Mouse (Mus musculus): ENCODE results near the gene Pard3b. TPM values are rescaled to one million over a fixed set of nuclear protein-coding genes. Genes with fewer than 3 reads are reported as not detected.

Pard3b gene
- polyA plus RNA-seq, 1 experiment from 2014 or later: 17.9 TPM

DNA sequence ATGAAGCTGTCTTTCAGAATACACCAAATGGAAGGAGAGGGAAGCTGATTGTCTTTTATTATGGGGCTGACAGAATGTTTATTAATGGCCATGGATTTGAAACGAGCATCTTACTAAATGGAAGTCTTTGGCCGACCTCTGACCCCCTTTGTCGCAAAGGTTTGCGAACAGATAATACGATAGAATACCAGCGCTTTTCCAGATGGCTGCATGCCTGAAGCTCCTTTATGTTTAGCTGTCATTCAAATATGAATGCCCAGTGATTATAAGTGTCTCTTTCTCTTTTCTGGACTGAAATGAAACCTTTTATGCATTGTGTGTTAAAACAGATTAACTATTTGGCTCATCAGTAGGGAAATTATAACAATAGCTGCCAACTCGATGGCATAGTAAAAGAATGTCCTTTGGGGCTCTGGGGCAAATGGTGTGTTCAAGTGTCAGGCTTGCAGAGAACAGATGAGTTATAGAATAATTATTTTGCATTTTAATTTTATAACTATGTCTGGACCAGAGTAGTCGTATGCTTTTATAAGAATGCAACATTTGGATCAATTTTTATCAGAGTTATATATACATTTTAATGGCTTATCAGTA is 46.7 kb downstream of the Pard3b start:
- H3K27ac ChIP-seq: no peak overlapping the region
- H3K4me3 ChIP-seq: no peak overlapping the region
- no peaks in the 10 kb centered on the region for H3K36me3 ChIP-seq
- H3K9me3 ChIP-seq: no peaks in the 10 kb centered on the region
- H3K4me1 ChIP-seq: no peaks in the 10 kb centered on the region
- H3K9ac ChIP-seq: no peak overlapping the region
- no peak for ATAC-seq (ENCODE audit: borderline replicate concordance, extremely low read depth, low FRiP score, low TSS enrichment)
- 51% methylated on average over 8 of the region's 8 CpGs for WGBS
- H3K27me3 ChIP-seq: no peaks in the 10 kb centered on the region
- H3K4me2 ChIP-seq: no peak overlapping the region

DNA sequence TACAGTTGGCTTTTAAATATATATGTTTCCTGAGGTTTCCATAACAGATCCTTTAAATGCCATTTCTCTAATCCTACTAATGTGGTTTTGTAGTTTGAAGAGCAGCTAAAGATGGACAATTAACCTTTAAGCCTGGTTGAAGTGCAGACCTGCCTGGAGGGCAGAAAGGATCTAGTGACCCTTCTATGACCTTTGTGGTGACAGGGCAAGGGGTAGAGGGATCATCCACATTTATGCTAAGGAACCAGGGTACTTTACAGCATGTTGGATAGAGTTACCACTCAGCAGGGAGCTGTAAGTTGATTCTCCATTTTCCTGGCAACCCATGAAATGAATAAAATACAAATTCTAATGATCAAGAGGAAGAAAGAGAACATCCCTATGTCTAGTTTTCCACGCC is 47.3 kb downstream of the Pard3b start:
- Histone ChIP-seq H3K4me1 (no peaks in the 10 kb centered on the region), H3K9me3 (no peaks in the 10 kb centered on the region), H3K36me3 (no peaks in the 10 kb centered on the region), H3K27me3 (no peaks in the 10 kb centered on the region), H3K4me2 (no peak overlapping the region), H3K9ac (no peak overlapping the region), H3K27ac (no peak overlapping the region), H3K4me3 (no peak overlapping the region)
- 94% methylated on average over 1 of the region's 1 CpGs for WGBS
- no peak for ATAC-seq (ENCODE audit: borderline replicate concordance, extremely low read depth, low FRiP score, low TSS enrichment)

DNA sequence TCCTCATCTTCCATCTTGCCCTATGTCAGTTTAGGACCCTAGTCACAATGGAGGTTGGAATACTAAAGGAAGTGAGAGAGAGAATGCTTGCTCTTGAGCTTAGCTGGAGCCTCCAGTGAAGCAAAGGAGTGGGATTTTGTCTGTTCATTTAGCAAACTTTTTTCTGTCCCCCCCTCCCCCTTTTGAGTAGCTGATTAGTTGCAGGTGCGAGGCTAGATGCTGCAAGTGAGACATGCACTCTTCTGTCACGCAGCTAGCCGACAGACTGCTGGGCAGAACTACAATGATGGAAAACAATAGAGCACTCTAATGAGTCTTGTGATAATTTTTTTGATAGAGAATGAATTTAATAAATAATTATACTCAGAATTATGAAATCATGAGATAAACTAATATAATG is 49.7 kb downstream of the Pard3b start:
- Histone ChIP-seq H3K4me3 (no peak overlapping the region), H3K36me3 (no peaks in the 10 kb centered on the region), H3K27me3 (no peaks in the 10 kb centered on the region), H3K9me3 (no peaks in the 10 kb centered on the region), H3K4me2 (no peak overlapping the region), H3K27ac (no peak overlapping the region), H3K9ac (no peak overlapping the region), H3K4me1 (no peaks in the 10 kb centered on the region)
- ATAC-seq (ENCODE audit: borderline replicate concordance, extremely low read depth, low FRiP score, low TSS enrichment): no peak
- 76% methylated on average over 3 of the region's 3 CpGs for WGBS

DNA sequence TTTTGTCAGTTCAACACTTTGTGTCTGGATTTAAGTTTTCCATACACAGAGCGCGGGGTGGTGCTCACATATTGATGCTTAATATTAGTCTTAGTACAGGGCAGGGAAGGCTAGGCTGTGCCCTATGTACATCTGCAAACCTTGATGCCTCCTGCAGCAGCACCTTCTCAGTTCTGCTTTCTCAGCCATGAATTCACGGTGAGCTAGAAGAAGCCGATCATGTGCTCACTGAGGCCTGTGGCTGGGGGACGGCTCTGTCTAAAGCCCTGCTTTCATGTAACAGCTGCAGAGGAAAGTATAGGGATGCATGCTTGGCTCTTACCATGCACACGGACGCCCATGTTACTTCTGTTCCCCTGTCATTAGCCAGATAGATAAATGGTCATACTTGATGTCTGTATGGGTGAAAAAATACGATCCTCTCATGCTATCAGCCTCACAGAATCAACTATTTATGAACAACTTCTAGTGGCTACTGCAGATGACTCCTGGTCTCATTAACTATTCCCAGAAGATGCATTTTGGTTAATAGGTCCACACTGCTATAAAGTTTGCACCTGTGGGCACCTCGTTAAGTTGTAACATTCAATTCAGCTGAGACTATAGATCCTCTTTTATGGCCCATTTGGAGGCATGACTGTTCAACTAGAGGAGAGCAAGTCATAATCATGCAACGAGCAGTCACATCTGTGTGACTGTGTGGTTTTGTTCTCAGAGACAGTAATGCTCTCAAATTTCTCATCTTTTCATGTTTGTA is 60.0 kb downstream of the Pard3b start:
- Histone ChIP-seq H3K27ac (no peak overlapping the region), H3K4me3 (no peak overlapping the region), H3K4me1 (no peaks in the 10 kb centered on the region), H3K9ac (no peak overlapping the region), H3K9me3 (no peaks in the 10 kb centered on the region), H3K27me3 (no peaks in the 10 kb centered on the region), H3K36me3 (no peaks in the 10 kb centered on the region), H3K4me2 (no peak overlapping the region)
- ATAC-seq (ENCODE audit: borderline replicate concordance, extremely low read depth, low FRiP score, low TSS enrichment): no peak
- 82% methylated on average over 10 of the region's 10 CpGs for WGBS

DNA sequence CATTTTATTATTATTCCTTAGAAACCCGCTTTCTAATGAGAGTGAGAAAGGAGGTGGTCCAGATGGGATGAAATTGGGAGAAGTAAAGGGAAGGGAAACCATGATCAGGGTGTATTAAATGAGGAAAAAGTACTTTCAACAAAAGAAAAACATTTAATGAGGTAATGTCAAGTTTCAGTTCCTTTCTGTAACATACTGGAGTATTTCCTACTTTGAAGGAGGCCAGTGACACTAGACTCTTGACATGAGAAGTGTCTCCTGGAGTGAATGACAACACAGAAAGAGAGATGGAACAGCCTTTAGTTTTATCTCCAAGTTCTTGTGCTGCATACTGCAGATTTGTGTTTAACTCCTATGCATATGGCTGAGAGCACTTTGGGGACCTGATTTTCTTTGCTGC is 71.2 kb downstream of the Pard3b start:
- Histone ChIP-seq H3K4me3 (no peak overlapping the region), H3K27me3 (no peaks in the 10 kb centered on the region), H3K9me3 (no peaks in the 10 kb centered on the region), H3K9ac (no peak overlapping the region), H3K27ac (no peak overlapping the region), H3K36me3 (no peaks in the 10 kb centered on the region), H3K4me1 (no peaks in the 10 kb centered on the region), H3K4me2 (no peak overlapping the region)
- ATAC-seq (ENCODE audit: borderline replicate concordance, extremely low read depth, low FRiP score, low TSS enrichment): no peak
- 73% methylated on average over 1 of the region's 1 CpGs for WGBS

DNA sequence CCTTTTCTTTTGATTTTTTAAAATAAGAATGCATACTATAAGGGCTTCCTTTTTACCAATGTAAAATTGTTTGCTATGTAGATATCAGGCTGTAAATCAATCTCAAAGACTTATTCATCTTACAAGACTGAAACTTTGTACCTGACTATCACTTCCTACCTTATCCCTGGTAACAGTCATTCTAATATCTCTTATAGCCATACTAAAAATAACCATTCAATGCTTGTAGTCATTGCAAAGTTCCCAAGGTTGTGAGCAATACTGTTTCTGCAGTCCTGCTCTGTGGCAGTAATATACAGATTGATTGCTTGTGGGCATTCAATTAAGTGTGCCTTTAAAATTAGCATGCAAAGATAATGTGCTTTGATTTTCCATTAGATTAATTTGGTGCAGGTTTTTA is 72.9 kb downstream of the Pard3b start:
- Histone ChIP-seq H3K36me3 (no peaks in the 10 kb centered on the region), H3K9me3 (no peaks in the 10 kb centered on the region), H3K27ac (no peak overlapping the region), H3K4me2 (no peak overlapping the region), H3K4me1 (no peaks in the 10 kb centered on the region), H3K9ac (no peak overlapping the region), H3K4me3 (no peak overlapping the region), H3K27me3 (no peaks in the 10 kb centered on the region)
- ATAC-seq (ENCODE audit: borderline replicate concordance, extremely low read depth, low FRiP score, low TSS enrichment): no peak

DNA sequence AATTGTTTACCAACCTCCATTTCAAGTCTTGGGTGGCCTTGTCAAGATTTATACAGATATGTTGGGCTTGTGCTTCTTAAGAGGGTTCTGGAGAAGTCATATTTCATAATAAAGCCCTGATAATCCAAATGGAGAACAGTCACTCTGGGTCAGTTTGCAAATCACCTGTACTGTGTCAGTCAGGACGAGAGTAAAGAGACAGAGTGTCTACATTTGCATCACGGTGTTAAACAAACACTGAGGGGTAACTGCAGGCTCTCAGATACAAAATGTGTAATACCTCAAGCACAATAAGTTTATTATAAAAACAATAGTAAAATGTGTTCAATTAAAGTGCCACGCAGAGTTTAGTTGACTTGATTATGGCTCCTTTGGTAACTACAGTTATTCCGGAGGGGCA is 91.0 kb downstream of the Pard3b start:
- no peaks in the 10 kb centered on the region for H3K9me3 ChIP-seq
- WGBS: 66% methylated on average over 4 of the region's 4 CpGs
- H3K27ac ChIP-seq: no peak overlapping the region
- no peak overlapping the region for H3K9ac ChIP-seq
- no peak for ATAC-seq (ENCODE audit: borderline replicate concordance, extremely low read depth, low FRiP score, low TSS enrichment)
- no peaks in the 10 kb centered on the region for H3K27me3 ChIP-seq
- H3K36me3 ChIP-seq: no peaks in the 10 kb centered on the region
- no peak overlapping the region for H3K4me2 ChIP-seq
- no peak overlapping the region for H3K4me3 ChIP-seq
- no peaks in the 10 kb centered on the region for H3K4me1 ChIP-seq

DNA sequence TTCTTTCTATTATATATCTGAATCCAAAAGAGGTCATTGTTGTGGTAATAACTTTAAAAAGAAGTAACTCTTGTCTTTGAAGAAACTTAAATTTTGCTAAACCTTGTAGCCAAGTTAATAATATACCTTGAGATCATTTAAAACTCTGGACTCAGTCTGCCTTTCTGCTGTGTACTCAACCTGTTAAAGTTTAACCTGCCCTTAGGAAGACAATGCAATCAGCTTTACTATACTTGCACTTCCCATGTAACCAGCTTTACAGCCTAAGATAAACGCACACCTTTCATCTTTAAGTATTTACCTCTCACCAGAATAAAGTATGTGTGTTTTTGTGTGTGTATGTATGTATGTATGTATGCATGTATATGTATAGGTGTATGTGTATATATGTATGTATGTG is 97.9 kb downstream of the Pard3b start:
- no peak overlapping the region for H3K4me2 ChIP-seq
- H3K27ac ChIP-seq: no peak overlapping the region
- no peaks in the 10 kb centered on the region for H3K4me1 ChIP-seq
- H3K9ac ChIP-seq: no peak overlapping the region
- no peaks in the 10 kb centered on the region for H3K9me3 ChIP-seq
- WGBS: 56% methylated on average over 1 of the region's 1 CpGs
- no peaks in the 10 kb centered on the region for H3K36me3 ChIP-seq
- no peak for ATAC-seq (ENCODE audit: borderline replicate concordance, extremely low read depth, low FRiP score, low TSS enrichment)
- H3K4me3 ChIP-seq: no peak overlapping the region
- H3K27me3 ChIP-seq: no peaks in the 10 kb centered on the region

DNA sequence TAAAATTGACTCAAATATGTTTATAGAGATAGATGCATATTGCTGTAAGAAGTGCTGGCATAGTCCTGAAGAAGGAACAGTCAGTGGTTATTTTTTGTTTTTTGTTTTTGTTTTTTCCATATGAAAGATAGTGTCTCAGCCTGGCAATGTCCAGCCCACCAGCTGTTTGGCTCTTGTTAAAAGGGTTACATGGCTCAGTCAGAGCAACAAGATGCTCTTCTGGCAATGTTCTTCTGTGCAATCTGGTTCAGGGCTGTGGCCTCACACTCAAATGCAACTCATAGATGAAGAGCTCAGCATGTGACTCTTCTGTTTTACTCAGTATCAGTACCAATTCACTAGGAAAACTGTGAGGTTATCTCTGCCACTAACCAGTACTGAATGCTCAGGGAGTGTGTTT is 104.2 kb downstream of the Pard3b start:
- 0 out of 2 replicates have a peak, but pooled peaks cover 2% of the 10 kb centered on the region for H3K4me1 ChIP-seq
- no peaks in the 10 kb centered on the region for H3K27me3 ChIP-seq
- ATAC-seq (ENCODE audit: borderline replicate concordance, extremely low read depth, low FRiP score, low TSS enrichment): no peak
- H3K9me3 ChIP-seq: no peaks in the 10 kb centered on the region
- H3K4me2 ChIP-seq: no peak overlapping the region
- no peak overlapping the region for H3K4me3 ChIP-seq
- H3K9ac ChIP-seq: no peak overlapping the region
- H3K36me3 ChIP-seq: no peaks in the 10 kb centered on the region
- no peak overlapping the region for H3K27ac ChIP-seq

DNA sequence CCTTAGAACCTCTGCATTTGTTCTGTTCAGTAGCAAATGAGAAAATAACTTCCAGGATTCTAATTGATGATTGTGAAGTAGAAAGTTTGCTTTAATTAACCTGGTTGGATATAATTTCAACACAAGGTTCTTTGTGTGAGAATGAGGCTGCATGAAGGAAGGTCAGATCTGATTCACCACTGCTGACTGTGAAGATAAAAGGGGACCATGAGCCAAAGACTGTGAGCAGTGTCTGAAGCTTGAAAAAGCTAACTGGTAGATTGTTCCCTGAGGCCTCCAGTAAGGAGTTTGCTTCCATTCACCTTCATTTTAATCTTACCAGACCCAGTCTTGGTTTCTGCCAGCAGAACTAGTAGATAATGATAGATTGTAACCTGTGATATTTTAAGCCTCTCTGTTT is 108.9 kb downstream of the Pard3b start:
- Histone ChIP-seq H3K27ac (no peak overlapping the region), H3K27me3 (no peaks in the 10 kb centered on the region), H3K4me1 (no peaks in the 10 kb centered on the region), H3K4me2 (no peak overlapping the region), H3K36me3 (no peaks in the 10 kb centered on the region), H3K4me3 (no peak overlapping the region), H3K9ac (no peak overlapping the region), H3K9me3 (no peaks in the 10 kb centered on the region)
- ATAC-seq (ENCODE audit: borderline replicate concordance, extremely low read depth, low FRiP score, low TSS enrichment): no peak

DNA sequence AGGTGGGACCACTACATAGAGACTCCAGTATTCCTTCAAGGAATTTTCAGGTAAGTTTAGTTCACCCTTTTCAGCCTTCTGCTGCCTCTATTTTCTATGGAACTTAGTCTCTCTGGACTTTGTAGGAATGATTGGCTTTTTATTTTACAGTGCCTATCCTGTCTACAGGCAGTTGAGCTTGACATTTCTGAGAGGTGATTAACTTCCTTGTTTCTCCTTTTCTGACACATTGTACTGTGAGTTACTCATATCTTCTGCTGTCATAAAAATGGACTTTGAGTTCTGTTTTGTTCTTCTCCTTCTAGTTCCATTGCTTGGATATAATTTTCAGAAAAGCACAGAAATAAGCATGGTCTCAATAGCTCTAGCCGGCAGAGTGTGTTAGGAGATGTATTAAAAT is 112.4 kb downstream of the Pard3b start:
- WGBS: 92% methylated on average over 1 of the region's 1 CpGs
- Histone ChIP-seq H3K36me3 (no peaks in the 10 kb centered on the region), H3K27ac (no peak overlapping the region), H3K4me1 (no peaks in the 10 kb centered on the region), H3K4me2 (no peak overlapping the region), H3K27me3 (no peaks in the 10 kb centered on the region), H3K9ac (no peak overlapping the region), H3K9me3 (no peaks in the 10 kb centered on the region), H3K4me3 (no peak overlapping the region)
- no peak for ATAC-seq (ENCODE audit: borderline replicate concordance, extremely low read depth, low FRiP score, low TSS enrichment)

DNA sequence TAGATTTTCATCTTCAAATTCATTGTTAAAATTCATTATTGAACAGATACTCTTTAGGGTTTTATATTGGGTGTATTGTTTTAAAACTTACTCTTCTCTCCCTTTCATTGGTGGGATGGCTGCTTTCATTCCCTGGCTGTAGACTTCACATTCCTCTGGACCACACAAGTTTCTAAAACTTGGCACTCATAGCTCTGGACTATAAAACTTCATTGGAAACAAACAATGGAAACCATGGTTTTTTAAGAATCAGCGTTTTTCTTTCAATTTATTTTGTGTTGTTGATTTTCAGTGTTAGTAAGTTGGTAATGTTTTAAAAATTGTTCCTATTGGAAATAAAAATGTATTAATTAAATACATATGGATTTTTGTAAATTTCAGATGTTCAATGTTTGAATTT is 118.1 kb downstream of the Pard3b start:
- Histone ChIP-seq H3K36me3 (no peaks in the 10 kb centered on the region), H3K9ac (no peak overlapping the region), H3K4me3 (no peak overlapping the region), H3K4me2 (no peak overlapping the region), H3K27me3 (no peaks in the 10 kb centered on the region), H3K27ac (no peak overlapping the region), H3K9me3 (no peaks in the 10 kb centered on the region), H3K4me1 (no peaks in the 10 kb centered on the region)
- 51% methylated on average over 1 of the region's 1 CpGs for WGBS
- ATAC-seq (ENCODE audit: borderline replicate concordance, extremely low read depth, low FRiP score, low TSS enrichment): no peak

DNA sequence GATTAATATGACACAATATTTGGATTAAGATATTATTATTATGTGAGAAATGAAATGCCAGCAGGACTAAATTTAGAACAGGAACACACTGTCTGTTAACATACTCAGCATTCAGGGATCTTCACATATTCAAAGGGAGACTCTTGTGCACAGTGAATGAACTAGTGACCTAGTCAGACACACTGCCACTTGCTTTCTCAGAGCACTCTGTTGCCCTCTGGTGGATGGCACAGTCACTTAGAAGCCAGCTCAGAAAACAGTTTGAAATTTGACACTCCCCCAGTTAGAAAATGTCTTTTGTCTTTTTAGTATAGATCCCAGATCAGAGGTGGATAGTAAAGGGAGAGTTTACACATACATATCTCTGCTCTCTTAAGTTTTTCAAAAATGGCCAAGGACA is 132.6 kb downstream of the Pard3b start:
- Histone ChIP-seq H3K4me1 (peaks cover 6% of the 10 kb centered on the region), H3K9me3 (no peaks in the 10 kb centered on the region), H3K9ac (no peak overlapping the region), H3K4me2 (no peak overlapping the region), H3K27me3 (no peaks in the 10 kb centered on the region), H3K4me3 (no peak overlapping the region), H3K36me3 (no peaks in the 10 kb centered on the region), H3K27ac (no peak overlapping the region)
- ATAC-seq (ENCODE audit: borderline replicate concordance, extremely low read depth, low FRiP score, low TSS enrichment): peak; percentile 84; the same call in 1 of the 2 replicates

Data from lung, embryonic 15.5 days (tissue).